Mouse (Mus musculus) forelimb bud, embryonic 11.5 days (tissue): ENCODE measurements around the gene Bri3.

Experiments used
- DNase-seq: peaks from one replicate; pipeline ENCODE4 v3.0.0-alpha.2; 2012; ENCODE audit warnings: low read depth, low spot score

The Bri3 gene

GRCm38 (mm10) chr5:144261829-144262228 lies 17.6 kb downstream of the Bri3 start:
- no peak for DNase-seq

GRCm38 (mm10) chr5:144263082-144263481 lies 18.8 kb downstream of the Bri3 start:
- no peak for DNase-seq

DNA sequence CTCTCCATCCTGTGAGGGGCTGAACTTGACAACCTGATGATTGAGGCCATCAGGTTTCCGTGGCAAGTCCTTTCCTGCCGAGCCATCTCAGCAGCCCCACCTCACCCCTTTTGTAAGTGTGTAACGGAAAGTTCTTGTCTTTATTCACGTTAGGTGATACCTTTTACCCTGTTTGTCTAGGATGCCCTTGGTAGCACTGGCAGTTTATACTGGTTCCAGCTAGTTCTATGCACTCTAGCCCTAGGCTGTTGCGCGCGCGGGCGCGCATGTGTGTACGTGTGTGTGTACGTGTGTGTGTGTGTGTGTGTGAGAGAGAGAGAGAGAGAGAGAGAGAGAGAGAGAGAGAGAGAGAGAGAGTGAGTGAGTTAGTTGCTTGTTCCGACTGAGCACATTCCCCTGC lies 19.3 kb downstream of the Bri3 start:
- no peak for DNase-seq

DNA sequence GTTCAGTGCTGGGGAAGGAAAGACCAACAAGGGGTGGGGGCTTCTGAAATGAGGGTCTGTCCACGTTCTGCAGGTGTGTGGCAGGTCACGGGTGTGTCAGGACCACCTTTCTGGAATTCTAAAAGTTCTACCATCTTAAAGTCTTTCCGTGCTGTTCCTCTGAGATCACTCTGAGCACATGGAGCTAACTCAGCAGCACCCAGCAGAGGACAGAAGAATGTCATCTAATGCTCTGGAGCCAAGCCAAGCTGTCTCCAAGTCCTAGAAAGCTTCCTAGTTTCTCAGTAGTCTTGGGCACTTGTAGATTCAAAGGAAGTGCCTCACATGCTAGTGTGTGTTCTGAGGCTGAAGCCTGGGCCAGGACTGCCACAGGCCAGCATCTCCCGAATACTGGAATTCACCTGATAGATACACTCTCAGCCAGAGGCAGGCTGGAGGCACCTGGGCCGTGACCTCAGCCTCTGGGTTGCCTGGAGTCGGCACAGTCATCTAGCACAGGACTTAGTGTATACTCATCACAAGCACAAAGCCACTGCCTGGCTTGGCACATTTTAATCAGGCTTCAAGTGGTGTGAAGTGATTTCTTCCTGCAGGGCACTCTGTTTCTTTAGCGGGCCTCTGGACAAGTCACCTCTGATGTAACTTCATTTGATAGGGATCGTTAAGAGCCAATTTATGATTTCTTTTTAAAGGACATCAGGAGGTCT lies 23.5 kb downstream of the Bri3 start:
- DNase-seq = peak; percentile 35

DNA sequence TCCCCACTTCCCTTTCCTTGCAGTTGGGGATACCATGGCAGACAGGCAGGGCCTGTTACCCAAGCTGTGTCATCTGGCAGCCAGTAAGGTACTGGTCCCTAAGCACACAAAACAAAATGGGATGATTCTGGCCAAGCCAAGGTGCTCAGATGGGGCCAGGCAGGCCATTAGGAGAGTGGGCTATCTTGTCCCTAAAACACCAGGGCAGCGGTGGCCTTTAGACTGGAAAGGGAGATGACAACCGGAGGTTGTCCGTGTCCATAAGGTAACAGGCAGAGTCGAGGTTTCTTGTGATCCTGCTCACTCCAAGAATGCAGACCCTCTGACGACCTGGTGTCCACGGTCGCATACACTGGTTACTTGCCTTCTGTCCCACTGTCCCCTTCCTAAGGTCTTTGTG lies 25.7 kb downstream of the Bri3 start:
- DNase-seq = no peak

DNA sequence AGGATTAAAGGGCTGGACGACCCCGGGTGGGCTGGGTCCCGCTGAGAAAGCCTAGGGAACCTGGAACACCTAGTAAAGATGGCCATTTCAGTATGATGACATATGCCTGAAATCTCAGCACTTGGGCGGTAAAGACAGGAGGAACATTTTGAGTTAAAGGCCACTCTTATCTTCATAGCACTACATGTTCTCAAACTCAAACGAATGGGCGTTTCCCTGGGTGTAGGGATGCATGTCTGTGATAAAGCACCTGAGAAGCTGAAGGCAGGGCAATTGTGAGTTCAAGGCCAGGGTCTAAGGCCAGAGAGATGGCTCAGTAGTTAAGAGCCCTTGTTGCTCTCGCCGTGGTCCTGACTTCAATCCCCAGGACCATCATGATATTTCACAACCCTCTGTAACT lies 26.2 kb downstream of the Bri3 start:
- no peak for DNase-seq

GRCm38 (mm10) chr5:144271118-144271517 lies 26.9 kb downstream of the Bri3 start:
- DNase-seq = no peak

GRCm38 (mm10) chr5:144271772-144272171 lies 27.5 kb downstream of the Bri3 start:
- DNase-seq = no peak

DNA sequence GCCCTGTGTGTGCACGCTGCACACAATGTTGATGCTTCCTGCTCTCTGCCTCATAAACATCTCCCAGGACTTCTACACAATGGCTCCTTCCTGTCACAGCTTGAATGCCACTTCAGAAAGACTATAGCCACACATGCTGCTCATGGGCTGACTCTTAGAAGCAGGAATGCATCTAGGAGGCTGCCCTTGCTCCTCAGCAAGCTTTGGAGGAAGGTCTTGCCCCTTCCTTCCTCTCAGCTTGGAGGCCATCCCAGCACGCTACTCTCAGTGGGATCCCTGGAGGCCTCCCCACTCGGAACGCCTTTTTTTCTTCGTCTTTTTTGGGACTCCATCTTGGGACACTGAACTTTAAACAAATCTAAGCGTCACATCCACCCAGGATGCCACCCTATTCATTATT lies 30.7 kb downstream of the Bri3 start:
- DNase-seq = no peak

DNA sequence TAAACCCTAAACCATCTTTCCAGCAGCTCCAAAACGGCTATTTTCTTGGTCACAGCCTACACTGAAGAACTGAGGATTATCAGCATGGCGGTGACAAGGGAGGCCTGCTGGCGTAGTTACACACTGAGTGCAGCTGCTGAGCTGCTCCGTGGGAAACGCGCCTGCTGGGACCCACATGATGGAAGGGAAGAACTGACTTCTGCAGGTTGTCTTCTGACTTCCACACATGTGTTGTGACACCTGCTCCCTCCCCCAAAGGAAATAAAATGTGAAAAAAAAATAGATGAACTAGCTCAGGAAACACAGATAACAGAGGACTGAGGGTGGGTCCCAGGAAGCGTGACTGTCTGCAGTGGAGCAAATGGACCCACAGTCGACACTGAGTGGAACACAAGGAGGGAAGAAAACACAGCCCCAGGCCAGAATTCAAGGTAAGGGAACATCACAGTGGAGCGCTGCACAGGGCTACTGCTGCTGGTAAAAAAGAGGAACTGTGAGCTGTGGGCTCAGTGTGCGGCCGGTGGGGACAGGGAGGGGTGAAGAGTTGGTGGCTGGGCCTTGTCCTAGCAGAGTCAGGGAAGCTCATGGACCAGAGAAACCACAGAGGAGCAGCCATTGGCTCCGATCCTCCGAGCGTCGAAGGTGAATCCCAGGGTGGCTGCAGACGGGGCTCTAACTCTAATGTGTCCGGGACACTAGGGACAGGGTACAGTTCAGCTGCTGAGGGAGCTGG lies 32.8 kb downstream of the Bri3 start:
- DNase-seq = no peak

DNA sequence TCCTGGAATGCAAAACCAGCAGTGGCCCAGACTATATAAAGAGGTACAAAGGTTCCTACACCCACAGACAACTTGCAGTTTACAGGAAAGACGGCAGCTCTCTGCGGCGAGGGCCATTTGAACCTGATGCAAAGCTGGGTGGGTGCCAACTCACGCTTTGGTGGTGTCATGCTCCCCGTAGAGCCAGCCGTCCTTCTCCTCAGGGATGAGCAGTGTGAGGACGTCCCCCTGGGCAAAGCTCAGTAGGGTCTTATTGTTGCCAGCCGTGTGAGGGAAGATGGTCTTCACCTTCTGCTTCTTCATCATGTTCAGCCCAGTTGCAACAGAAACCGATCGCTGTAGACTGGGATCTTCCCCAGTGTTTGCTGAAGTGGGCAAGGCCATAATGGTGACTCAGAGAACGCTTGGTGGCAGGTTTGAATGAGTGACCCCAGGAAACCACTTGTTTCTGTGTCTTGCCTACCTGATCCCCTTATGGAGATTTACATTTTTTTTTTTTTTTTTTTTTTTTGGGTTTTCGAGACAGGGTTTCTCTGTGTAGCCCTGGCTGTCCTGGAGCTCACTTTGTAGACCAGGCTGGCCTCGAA lies 34.2 kb downstream of the Bri3 start:
- no peak for DNase-seq

- DNase-seq = no peak
Observed at GRCm38 (mm10) chr5:144279081-144279541, 34.9 kb downstream of the Bri3 start.

DNA sequence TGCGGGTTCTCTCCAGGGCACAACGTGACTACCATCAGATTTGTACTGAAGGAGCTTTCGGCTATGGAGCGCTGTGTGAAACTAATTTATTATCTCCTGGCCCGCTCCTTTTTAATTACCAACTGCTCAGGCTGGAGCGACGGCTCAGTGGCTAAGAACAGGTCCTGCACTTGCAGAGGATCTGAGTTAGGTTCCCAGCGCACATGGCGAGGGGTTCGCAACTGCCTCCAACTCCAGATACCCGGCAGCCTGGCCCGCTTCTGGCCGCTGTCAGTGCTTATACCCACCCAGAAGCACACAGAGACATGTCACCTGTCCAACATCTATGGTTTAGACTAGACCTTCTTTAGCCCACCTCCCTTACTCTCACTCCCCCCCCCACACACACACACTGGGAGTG lies 35.7 kb downstream of the Bri3 start:
- DNase-seq = no peak

DNA sequence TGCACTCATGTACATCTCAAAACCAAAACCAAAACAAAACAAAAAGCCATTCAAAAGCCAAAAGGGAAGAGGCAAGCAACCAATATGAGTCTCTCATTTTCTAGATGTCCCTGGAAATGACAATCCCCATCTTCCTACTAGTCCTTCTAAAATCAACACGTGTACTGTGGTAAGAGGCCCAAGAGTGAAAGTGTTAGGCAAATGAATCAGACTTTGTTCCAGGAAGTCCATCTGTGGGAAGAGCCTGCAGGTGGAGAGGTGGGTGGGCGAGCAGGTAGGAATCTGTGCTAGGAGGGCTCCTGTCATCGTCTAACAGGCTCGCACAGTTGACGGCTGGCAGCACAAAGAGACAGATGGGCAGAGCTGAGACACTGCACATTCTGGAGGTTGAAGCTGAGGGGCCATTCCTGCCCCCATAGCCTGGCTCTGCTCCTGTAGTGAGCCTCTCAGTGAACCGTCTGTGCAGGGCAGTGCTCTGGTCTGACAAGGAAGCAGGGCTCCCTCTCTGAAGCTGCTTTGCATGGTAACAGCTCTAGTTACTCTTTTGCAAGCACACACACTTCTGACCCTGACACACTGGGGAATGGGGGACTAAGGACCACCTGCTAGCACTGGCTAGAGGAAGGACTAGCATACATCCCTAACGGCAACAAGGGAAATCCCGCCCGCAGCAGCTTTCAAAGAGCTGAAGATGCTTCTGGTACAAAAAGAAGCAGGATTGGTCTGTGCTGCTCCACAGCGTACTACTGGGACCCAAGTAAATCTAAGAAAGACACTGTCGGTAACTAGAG lies 38.4 kb downstream of the Bri3 start:
- DNase-seq = no peak

GRCm38 (mm10) chr5:144283551-144284031 lies 39.4 kb downstream of the Bri3 start:
- DNase-seq = no peak

DNA sequence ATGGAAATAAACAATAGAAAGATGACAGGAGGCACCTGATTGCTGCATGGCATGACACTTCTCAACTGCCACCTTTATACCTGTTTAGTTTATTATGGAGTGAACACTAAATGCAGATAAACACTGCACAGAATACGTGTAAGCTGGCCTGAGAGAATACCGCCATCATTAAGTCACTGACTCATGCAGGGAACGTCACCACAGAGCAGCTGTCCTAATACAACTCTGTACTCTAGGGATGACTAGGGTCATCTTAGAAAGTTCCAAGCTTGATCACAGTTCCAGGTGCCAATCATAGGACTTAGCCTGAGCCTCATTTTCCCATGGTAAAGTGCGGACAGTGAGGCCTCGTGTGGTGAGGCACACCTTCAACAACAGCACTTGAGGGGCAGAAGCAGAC lies 40.4 kb downstream of the Bri3 start:
- DNase-seq = no peak

GRCm38 (mm10) chr5:144286591-144287266 lies 42.5 kb downstream of the Bri3 start:
- DNase-seq = no peak

- DNase-seq = no peak
Observed at GRCm38 (mm10) chr5:144287267-144287820, 43.1 kb downstream of the Bri3 start.

DNA sequence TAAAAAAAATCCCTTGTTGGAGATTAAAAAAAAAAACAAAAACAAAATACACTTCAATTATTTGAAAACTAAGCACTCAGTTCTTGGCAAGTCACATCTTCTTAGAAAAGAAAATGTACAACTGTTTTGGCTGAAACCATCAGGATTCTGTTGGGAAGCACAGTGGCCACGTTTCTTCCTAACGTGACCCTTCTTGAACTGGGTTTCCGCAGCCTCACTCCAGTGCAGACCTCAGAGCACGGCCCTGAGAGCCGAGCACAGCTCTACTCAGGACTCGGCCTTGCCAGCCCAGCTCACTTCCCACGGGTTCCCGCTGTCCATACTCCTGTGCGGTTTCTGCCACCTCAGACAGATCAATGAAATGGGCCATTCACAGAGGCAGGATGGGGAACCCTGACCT lies 44.2 kb downstream of the Bri3 start:
- no peak for DNase-seq

DNA sequence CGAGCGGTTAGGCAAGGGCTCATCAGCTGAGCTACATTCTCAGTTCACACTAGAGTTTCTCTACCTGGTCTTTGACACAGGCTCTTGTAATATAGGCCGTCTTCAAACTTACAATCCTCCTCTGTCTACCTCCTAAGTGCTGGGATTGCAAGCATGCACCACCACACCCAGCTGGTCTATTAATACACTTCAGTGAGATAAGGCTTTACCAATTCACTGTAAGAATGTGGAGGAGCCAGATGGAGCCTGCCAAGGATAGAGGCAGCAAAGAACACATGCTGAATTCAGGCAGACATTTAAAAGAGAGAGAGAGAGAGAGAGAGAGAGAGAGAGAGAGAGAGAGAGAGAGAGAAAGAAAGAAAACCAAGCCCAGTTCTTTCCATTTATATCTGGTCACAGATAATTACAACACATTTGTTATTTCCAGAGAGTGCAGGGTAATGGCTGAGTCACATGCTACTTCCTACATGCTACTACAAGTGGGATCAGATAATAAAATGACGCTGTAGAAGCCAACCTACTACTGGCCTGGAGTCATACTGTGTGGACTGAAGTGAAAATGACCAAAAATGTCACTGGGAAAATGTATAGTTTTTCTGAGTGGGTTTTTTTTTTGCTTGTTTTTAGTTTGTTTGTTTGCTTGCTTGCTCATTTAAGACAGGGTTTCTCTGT lies 45.7 kb downstream of the Bri3 start:
- no peak for DNase-seq
